Mouse (Mus musculus): Measurements from ENCODE around the gene Otx1.

GRCm38 (mm10) chr11:21968922-21969321 is 33.8 kb downstream of the Otx1 start:
- TF ChIP-seq POLR2A (IDR thresholded peaks at IDR 0.05; ENCODE audit: insufficient read depth, low read depth, low read length) = no peak
- no peak for TF ChIP-seq CTCF (IDR thresholded peaks at IDR 0.05; ENCODE audit: insufficient read depth, low read depth, low read length)
